In genomic region chr13:99239161-99239530, GRCm38 (mm10) we compare ENCODE assay signal across 8 mouse cellular contexts. TPM values are rescaled to one million over a fixed set of nuclear protein-coding genes. Genes with fewer than 3 reads are reported as not detected.
DNase-seq lines count a peak whose midpoint lies in the region; ATAC-seq and TF ChIP-seq lines count a peak whose summit lies in the region.

No protein-coding gene starts in this region.

- no peak overlapping the region for H3K4me3 ChIP-seq in forebrain, embryonic 10.5 days
- no peak overlapping the region for H3K4me3 ChIP-seq in forebrain, embryonic 13.5 days
- no peak overlapping the region for H3K4me3 ChIP-seq in testis, adult 2 months (ENCODE audit: control insufficient read depth, low read depth, low read length)
- H3K4me3 ChIP-seq in liver, embryonic 16.5 days (ENCODE audit: low read depth, low read length), result no peak overlapping the region

- H3K9ac ChIP-seq in forebrain, embryonic 13.5 days, result no peak overlapping the region
- no peak overlapping the region for H3K9ac ChIP-seq in liver, embryonic 16.5 days (ENCODE audit: low read depth, low read length)

- 35% methylated on average over 7 of the region's 7 CpGs for WGBS in forebrain, embryonic 10.5 days
- WGBS in forebrain, embryonic 13.5 days, result 43% methylated on average over 7 of the region's 7 CpGs
- 50% methylated on average over 7 of the region's 7 CpGs for WGBS in liver, embryonic 16.5 days (ENCODE audit: insufficient replicate concordance)

- no peak for TF ChIP-seq POLR2A in testis, adult 2 months (IDR thresholded peaks at IDR 0.05; ENCODE audit: control insufficient read depth, low read depth, low read length)

- H3K9me3 ChIP-seq in forebrain, embryonic 10.5 days, result no peaks in the 10 kb centered on the region
- H3K9me3 ChIP-seq in forebrain, embryonic 13.5 days (replicated peaks), result no peaks in the 10 kb centered on the region
- no peaks in the 10 kb centered on the region for H3K9me3 ChIP-seq in liver, embryonic 16.5 days (replicated peaks; ENCODE audit: control insufficient read depth, low read length)

- peaks cover 36% of the 10 kb centered on the region for H3K4me1 ChIP-seq in forebrain, embryonic 10.5 days
- H3K4me1 ChIP-seq in forebrain, embryonic 13.5 days, result peaks cover 9% of the 10 kb centered on the region; the same call in 1 of the 2 replicates
- H3K4me1 ChIP-seq in testis, adult 2 months (ENCODE audit: control insufficient read depth, insufficient read depth, low read length), result peaks cover 2% of the 10 kb centered on the region; the same call in 1 of the 2 replicates
- no peaks in the 10 kb centered on the region for H3K4me1 ChIP-seq in liver, embryonic 16.5 days (ENCODE audit: control insufficient read depth, low read depth, low read length)

- H3K27ac ChIP-seq in forebrain, embryonic 10.5 days, result peak overlapping the region; percentile 82
- H3K27ac ChIP-seq in forebrain, embryonic 13.5 days, result no peak overlapping the region
- peak overlapping the region; percentile 75 for H3K27ac ChIP-seq in testis, adult 2 months (ENCODE audit: control insufficient read depth, insufficient read depth, low read depth, low read length)
- H3K27ac ChIP-seq in liver, embryonic 16.5 days (ENCODE audit: low read length), result peak overlapping the region; percentile 27; the same call in 1 of the 2 replicates

- peak; percentile 29 for DNase-seq in forebrain, embryonic 10.5 days (ENCODE audit: extremely low spot score, low spot score)
- no peak for DNase-seq in testis, postnatal 10 days (ENCODE audit: low spot score)
- DNase-seq in thymus, postnatal 4 days, result no peak
- no peak for DNase-seq in T-cell, adult 2 months (ENCODE audit: low spot score)

- TF ChIP-seq CTCF in testis, adult 2 months (IDR thresholded peaks at IDR 0.05; ENCODE audit: control insufficient read depth, insufficient read depth, insufficient replicate concordance, low read depth, low read length), result no peak

- no peaks in the 10 kb centered on the region for H3K36me3 ChIP-seq in forebrain, embryonic 10.5 days (replicated peaks)
- H3K36me3 ChIP-seq in forebrain, embryonic 13.5 days (ENCODE audit: poor library complexity, severe bottlenecking), result no peaks in the 10 kb centered on the region
- H3K36me3 ChIP-seq in testis, adult 2 months (ENCODE audit: control insufficient read depth, insufficient read depth, low read length), result no peaks in the 10 kb centered on the region
- no peaks in the 10 kb centered on the region for H3K36me3 ChIP-seq in liver, embryonic 16.5 days (ENCODE audit: control insufficient read depth, insufficient read depth)

- ATAC-seq in forebrain, embryonic 13.5 days, result no peak
- 0 out of 2 replicates have a peak, but pooled peaks have one; percentile 8 for ATAC-seq in liver, embryonic 16.5 days (ENCODE audit: low read depth)
- no peak for ATAC-seq in inflammation-experienced regulatory T-cells, adult 6 months

- H3K4me2 ChIP-seq in forebrain, embryonic 13.5 days, result no peak overlapping the region
- H3K4me2 ChIP-seq in liver, embryonic 16.5 days (ENCODE audit: low read depth, low read length), result no peak overlapping the region

- H3K27me3 ChIP-seq in forebrain, embryonic 10.5 days (ENCODE audit: poor library complexity, severe bottlenecking), result no peaks in the 10 kb centered on the region
- H3K27me3 ChIP-seq in forebrain, embryonic 13.5 days, result no peaks in the 10 kb centered on the region
- H3K27me3 ChIP-seq in testis, adult 2 months (ENCODE audit: control insufficient read depth, insufficient read depth, low read length), result no peaks in the 10 kb centered on the region
- H3K27me3 ChIP-seq in liver, embryonic 16.5 days (ENCODE audit: control insufficient read depth, insufficient read depth, low read depth, low read length), result no peaks in the 10 kb centered on the region

RNA-seq across cellular contexts. Expression of gene Zfp366, which starts 54.5 kb away (rescaled TPM):
- 0.36 and 0.47 TPM in 2 replicates for polyA plus RNA-seq in forebrain, embryonic 10.5 days (2016; fragmentation: Nextera tagmentation; extraction: Ambion mirVana)
- polyA plus RNA-seq in forebrain, embryonic 13.5 days (2015; fragmentation: Nextera tagmentation; extraction: Ambion mirVana), result 0.49 and 0.53 TPM in 2 replicates
- polyA plus RNA-seq in testis, adult 2 months (2012; rRNA removed), result 0.20 and 0.25 TPM in 2 replicates
- polyA plus RNA-seq in liver, embryonic 16.5 days (2015; fragmentation: Nextera tagmentation; extraction: Ambion mirVana), result 0.21 and 0.26 TPM in 2 replicates
- under 1 TPM in 1 of 3 experiments, not detected in 2; 0.20 TPM for polyA plus RNA-seq in inflammation-experienced regulatory T-cells, adult 6 months (2017; shearing (Covaris generic))
